Mouse (Mus musculus): ENCODE data around the gene Bcam. TPM values are rescaled to one million over a fixed set of nuclear protein-coding genes. Genes with fewer than 3 reads are reported as not detected.
"Not testable (repeated sequence)": the region's sequence is repeated elsewhere in the genome, so short reads cannot be mapped to it uniquely, and the experiment has no call there.

The Bcam gene
- polyA plus RNA-seq, 1 experiment from 2014 or later = 347 TPM

DNA sequence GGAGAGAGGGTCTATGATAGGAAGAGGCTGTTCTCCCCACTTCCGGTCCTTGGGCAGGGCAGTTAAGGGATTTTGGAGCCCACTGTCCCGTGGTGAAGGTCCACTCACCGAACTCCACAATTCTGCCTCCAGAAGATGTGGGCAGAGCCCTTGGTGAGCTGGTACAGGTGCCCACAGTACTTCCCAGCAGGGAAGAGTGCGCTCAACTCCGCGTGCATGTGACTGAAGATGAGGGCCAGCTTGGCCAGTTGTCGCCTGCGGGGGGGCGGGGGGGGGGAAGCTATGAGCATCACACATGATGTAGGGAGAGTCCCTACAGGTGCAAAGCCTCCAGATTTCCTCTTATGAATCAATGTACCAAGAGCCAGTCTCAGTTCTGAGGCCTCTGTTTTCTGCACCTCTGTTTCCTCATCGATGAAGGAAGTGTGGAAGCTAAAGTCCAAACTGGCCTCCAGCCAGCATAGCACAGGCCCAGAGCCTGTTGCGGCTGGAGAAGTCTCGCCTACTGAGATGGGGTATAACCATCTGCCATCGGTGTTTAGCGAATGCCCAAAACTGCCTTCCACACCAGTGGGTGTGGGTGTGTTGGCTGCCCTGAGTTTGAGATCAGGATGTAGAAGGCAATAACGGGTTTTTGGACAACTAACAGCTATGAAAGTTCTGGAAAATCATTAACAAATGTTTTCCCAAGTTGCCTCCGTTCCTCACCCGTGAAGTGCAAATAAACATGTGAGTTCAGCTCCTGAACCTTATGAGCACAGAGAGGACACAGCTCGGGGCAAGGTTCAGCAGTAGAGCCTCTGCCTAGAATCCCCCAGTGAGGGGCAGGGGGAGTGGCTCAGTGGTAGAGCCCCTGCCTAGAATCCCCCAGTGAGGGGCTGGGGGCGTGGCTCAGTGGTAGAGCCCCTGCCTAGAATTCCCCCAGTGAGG lies 22.1 kb upstream of the Bcam start:
- Histone ChIP-seq H3K4me1 (replicated peaks; ENCODE audit: control insufficient read depth, insufficient read depth, low read length) (peaks cover 4% of the 10 kb centered on the region; the same call in 1 of the 2 replicates), H3K9ac (ENCODE audit: low read length) (no peak overlapping the region), H3K4me2 (ENCODE audit: low read depth, low read length) (no peak overlapping the region), H3K9me3 (ENCODE audit: control insufficient read depth, low read length) (no peaks in the 10 kb centered on the region), H3K4me3 (ENCODE audit: low read length) (no peak overlapping the region), H3K27ac (ENCODE audit: low read length) (no peak overlapping the region), H3K27me3 (ENCODE audit: control insufficient read depth, insufficient read depth, low read depth, low read length) (peaks cover 17% of the 10 kb centered on the region), H3K36me3 (ENCODE audit: control insufficient read depth, insufficient read depth, low read length) (no peaks in the 10 kb centered on the region)
- ATAC-seq (ENCODE audit: low read depth) = no peak
- WGBS = 73% methylated on average over 19 of the region's 19 CpGs

DNA sequence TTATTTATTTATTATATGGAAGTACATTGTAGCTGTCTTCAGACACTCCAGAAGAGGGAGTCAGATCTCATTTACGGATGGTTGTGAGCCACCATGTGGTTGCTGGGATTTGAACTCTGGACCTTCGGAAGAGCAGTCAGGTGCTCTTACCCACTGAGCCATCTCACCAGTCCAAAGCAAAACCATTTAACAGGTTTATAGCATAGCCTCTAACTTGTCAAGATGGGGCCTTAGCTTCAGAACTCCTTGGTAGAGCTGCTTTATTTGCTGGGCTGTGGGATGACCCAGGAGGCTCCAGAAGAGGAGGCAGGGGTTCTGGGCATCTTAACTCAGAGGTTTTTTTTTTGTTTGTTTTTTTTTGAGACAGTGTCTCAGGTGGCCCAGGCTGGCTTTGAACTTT lies 20.7 kb upstream of the Bcam start:
- H3K4me2 ChIP-seq (ENCODE audit: low read depth, low read length); H3K9ac ChIP-seq (ENCODE audit: low read length); H3K27me3 ChIP-seq (ENCODE audit: control insufficient read depth, insufficient read depth, low read depth, low read length); H3K4me1 ChIP-seq (replicated peaks; ENCODE audit: control insufficient read depth, insufficient read depth, low read length); ATAC-seq (ENCODE audit: low read depth); H3K9me3 ChIP-seq (ENCODE audit: control insufficient read depth, low read length); H3K36me3 ChIP-seq (ENCODE audit: control insufficient read depth, insufficient read depth, low read length); H3K4me3 ChIP-seq (ENCODE audit: low read length); H3K27ac ChIP-seq (ENCODE audit: low read length): not testable (repeated sequence)
- WGBS = 82% methylated on average over 2 of the region's 2 CpGs

DNA sequence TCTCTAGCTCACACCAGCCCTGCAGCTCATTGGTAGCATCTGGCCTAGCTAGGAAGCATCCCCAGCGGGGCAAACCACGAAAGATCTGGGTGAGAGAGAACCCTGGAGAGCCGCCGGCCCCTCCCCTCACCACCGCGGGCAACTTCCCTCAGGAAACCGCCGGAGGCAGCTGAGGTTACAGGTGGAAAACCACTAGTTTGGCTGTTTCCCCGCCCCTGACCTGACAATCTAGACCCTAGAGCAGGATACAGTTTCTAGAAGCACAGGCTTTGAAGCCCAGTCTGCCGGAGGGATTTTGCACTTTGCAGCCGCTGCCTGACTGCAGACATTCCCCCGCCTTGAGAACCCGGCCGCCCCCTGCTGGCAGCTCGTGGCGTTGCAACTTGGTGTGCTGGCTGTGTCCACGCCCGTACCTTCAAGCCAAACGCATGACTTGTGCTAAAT lies 19.1 kb upstream of the Bcam start:
- H3K4me2 ChIP-seq (ENCODE audit: low read depth, low read length) = peak overlapping the region; percentile 66
- ATAC-seq (ENCODE audit: low read depth) = peak; percentile 59
- H3K9ac ChIP-seq (ENCODE audit: low read length) = peak overlapping the region; percentile 64
- WGBS = under 1% methylated on average over 19 of the region's 19 CpGs
- no peaks in the 10 kb centered on the region for H3K36me3 ChIP-seq (ENCODE audit: control insufficient read depth, insufficient read depth, low read length)
- H3K4me1 ChIP-seq (replicated peaks; ENCODE audit: control insufficient read depth, insufficient read depth, low read length) = peaks cover 4% of the 10 kb centered on the region; the same call in 1 of the 2 replicates
- H3K27me3 ChIP-seq (ENCODE audit: control insufficient read depth, insufficient read depth, low read depth, low read length) = 0 out of 2 replicates have a peak, but pooled peaks cover 2% of the 10 kb centered on the region
- no peaks in the 10 kb centered on the region for H3K9me3 ChIP-seq (ENCODE audit: control insufficient read depth, low read length)
- H3K27ac ChIP-seq (ENCODE audit: low read length) = peak overlapping the region; percentile 16; the same call in 1 of the 2 replicates
- peak overlapping the region; percentile 43 for H3K4me3 ChIP-seq (ENCODE audit: low read length)

DNA sequence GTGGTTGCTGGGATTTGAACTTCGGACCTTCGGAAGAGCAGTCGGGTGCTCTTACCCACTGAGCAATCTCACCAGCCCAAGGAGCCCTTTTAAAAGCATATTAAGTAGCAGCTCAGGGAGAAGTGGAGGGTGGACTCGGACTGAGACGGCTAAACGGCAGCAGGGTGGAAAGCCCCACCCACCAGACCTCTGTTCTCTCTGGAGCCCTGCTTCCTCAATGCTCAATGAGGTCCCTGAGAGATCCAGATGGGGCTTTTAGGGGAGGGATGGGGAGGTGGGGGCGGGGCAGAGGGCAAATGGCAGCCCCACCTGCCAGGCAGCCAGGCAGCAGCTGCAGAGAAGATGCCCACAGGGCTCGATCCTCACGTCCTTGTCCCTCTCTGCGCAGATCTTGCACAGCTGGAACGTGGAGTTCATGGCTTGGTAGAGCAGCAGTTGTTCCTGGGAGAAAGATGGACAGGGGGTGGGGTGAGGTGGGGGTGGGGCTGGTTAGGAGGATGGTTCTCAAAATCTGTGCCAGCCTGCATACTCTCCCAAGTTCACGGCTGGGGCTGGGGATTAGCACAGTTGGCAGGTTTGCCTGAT lies 15.2 kb upstream of the Bcam start:
- Histone ChIP-seq H3K4me2 (ENCODE audit: low read depth, low read length) (no peak overlapping the region), H3K27me3 (ENCODE audit: control insufficient read depth, insufficient read depth, low read depth, low read length) (0 out of 2 replicates have a peak, but pooled peaks cover 2% of the 10 kb centered on the region)
- no peak for ATAC-seq (ENCODE audit: low read depth)

DNA sequence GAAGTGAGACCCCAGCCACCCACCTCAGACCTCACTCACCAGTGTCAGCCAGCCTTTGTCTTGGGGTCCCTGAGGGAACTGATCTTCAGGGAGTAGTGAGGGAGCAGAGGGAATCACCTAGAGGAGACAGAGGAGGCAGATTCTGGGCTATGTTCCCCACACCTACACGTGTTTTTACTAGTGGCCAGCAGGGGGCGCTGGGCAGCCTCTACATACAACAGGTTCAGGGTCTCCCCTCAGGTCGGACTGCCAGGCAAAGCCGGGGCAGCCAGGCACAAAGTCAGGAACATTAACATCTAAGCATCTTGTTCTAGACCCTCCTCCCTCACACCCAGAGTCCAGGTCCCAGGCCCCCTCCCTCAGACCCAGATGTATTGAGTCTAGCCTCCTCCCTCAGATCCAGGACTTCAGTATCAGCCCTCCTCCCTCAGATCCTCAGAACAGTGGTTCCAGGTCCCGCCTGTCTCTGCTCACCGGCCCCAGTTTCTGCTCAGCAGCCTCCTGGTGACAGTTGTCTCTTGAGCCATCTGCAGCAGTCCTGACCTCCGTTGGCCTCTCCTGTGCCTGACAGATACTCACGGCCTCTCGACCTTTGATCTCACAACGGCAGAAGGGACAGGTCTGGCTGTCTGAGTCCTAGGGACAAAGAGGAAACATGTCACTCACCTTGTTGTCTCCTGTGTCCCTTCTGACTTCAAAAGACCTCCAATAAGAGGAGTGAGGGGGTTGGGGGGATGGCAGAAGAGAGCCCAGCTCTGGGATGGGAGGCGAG lies 14.1 kb upstream of the Bcam start:
- Histone ChIP-seq H3K27me3 (ENCODE audit: control insufficient read depth, insufficient read depth, low read depth, low read length) (no peaks in the 10 kb centered on the region), H3K4me1 (replicated peaks; ENCODE audit: control insufficient read depth, insufficient read depth, low read length) (peaks cover 3% of the 10 kb centered on the region; the same call in 1 of the 2 replicates), H3K27ac (ENCODE audit: low read length) (no peak overlapping the region), H3K9me3 (ENCODE audit: control insufficient read depth, low read length) (no peaks in the 10 kb centered on the region; the same call in 1 of the 2 replicates), H3K36me3 (ENCODE audit: control insufficient read depth, insufficient read depth, low read length) (no peaks in the 10 kb centered on the region), H3K4me2 (ENCODE audit: low read depth, low read length) (no peak overlapping the region), H3K9ac (ENCODE audit: low read length) (no peak overlapping the region), H3K4me3 (ENCODE audit: low read length) (no peak overlapping the region)
- ATAC-seq (ENCODE audit: low read depth) = peak; percentile 6; the same call in 1 of the 2 replicates
- 17% methylated on average over 11 of the region's 11 CpGs for WGBS

More for the DNA sequence above, 15.2 kb upstream of the Bcam start:
- no peak overlapping the region for H3K4me3 ChIP-seq (ENCODE audit: low read length)
- 36% methylated on average over 12 of the region's 12 CpGs for WGBS
- no peaks in the 10 kb centered on the region for H3K9me3 ChIP-seq (ENCODE audit: control insufficient read depth, low read length)
- H3K36me3 ChIP-seq (ENCODE audit: control insufficient read depth, insufficient read depth, low read length) = no peaks in the 10 kb centered on the region
- H3K9ac ChIP-seq (ENCODE audit: low read length) = no peak overlapping the region
- peaks cover 4% of the 10 kb centered on the region; the same call in 1 of the 2 replicates for H3K4me1 ChIP-seq (replicated peaks; ENCODE audit: control insufficient read depth, insufficient read depth, low read length)
- no peak overlapping the region for H3K27ac ChIP-seq (ENCODE audit: low read length)

DNA sequence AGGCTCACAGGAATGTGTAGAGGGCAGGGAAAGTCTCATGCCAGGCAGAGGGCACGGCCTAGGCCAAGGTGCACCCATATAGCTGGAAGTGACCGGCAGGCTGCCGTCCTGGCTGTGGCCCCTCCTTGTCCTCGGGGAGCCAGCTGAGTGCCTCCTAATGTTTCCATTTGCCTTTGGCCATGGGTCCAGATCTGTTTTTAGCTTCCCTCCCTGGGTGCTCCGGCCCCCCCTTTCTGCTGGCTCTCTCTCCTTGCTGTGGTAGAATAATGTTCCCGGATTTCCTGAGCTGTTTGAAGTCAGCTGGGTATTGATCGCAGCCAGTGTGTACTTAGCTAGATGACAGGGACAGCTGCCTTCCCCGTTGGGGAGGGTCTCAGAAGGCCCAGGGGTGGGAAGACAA lies 12.8 kb upstream of the Bcam start:
- H3K27me3 ChIP-seq (ENCODE audit: control insufficient read depth, insufficient read depth, low read depth, low read length) = no peaks in the 10 kb centered on the region
- 0 out of 2 replicates have a peak, but pooled peaks have one; percentile 4 for ATAC-seq (ENCODE audit: low read depth)
- H3K4me1 ChIP-seq (replicated peaks; ENCODE audit: control insufficient read depth, insufficient read depth, low read length) = peaks cover 4% of the 10 kb centered on the region; the same call in 1 of the 2 replicates
- no peak overlapping the region for H3K9ac ChIP-seq (ENCODE audit: low read length)
- WGBS = 54% methylated on average over 8 of the region's 8 CpGs
- H3K9me3 ChIP-seq (ENCODE audit: control insufficient read depth, low read length) = no peaks in the 10 kb centered on the region; the same call in 1 of the 2 replicates
- no peak overlapping the region for H3K4me2 ChIP-seq (ENCODE audit: low read depth, low read length)
- H3K36me3 ChIP-seq (ENCODE audit: control insufficient read depth, insufficient read depth, low read length) = no peaks in the 10 kb centered on the region
- H3K4me3 ChIP-seq (ENCODE audit: low read length) = no peak overlapping the region
- peak overlapping the region; percentile 47; the same call in 1 of the 2 replicates for H3K27ac ChIP-seq (ENCODE audit: low read length)

DNA sequence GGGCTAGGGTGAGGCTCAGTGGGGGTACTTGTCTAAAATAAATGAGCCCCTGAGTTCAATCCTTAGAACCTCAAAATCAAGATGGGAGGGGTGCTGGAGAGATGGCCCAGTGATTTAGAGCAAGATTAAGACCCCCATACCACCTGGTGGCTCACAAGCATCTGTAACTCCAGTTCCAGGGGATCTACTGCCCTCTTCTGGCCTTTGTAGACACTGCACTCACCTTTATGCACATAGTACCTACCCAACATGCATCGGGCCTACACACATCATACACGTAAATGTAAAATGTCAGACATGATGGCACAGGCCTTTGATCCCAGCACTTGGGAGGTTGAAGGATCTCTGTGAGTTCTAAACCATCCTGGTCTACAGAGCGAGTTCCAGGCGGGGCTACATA lies 11.8 kb upstream of the Bcam start:
- H3K9ac ChIP-seq (ENCODE audit: low read length) = no peak overlapping the region
- no peak overlapping the region for H3K4me3 ChIP-seq (ENCODE audit: low read length)
- WGBS = 90% methylated on average over 4 of the region's 4 CpGs
- peaks cover 4% of the 10 kb centered on the region; the same call in 1 of the 2 replicates for H3K4me1 ChIP-seq (replicated peaks; ENCODE audit: control insufficient read depth, insufficient read depth, low read length)
- no peaks in the 10 kb centered on the region for H3K27me3 ChIP-seq (ENCODE audit: control insufficient read depth, insufficient read depth, low read depth, low read length)
- H3K9me3 ChIP-seq (ENCODE audit: control insufficient read depth, low read length) = no peaks in the 10 kb centered on the region; the same call in 1 of the 2 replicates
- no peak overlapping the region for H3K4me2 ChIP-seq (ENCODE audit: low read depth, low read length)
- ATAC-seq (ENCODE audit: low read depth) = no peak
- H3K27ac ChIP-seq (ENCODE audit: low read length) = no peak overlapping the region
- H3K36me3 ChIP-seq (ENCODE audit: control insufficient read depth, insufficient read depth, low read length) = no peaks in the 10 kb centered on the region

DNA sequence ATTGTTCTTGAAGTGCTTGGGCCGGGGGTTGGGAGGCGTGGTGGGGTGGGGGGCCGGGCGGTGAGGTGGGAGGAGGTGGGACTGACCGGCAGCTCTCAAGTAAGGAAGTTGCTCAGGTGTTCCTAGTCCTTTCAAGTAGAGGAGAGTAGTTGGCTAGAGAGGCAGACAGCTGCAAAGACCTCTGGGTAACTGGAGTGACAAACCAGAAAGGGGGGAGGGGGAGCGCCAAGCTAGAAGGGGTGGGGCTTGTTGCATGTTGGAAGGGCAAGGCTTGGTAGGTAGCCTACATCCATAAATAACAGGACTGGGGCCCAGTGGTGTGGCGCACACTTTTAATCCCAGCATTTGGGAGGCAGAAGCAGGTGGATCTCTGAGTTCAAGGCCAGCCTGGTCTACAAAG lies 10.9 kb upstream of the Bcam start:
- Histone ChIP-seq H3K9me3 (ENCODE audit: control insufficient read depth, low read length) (no peaks in the 10 kb centered on the region; the same call in 1 of the 2 replicates), H3K27me3 (ENCODE audit: control insufficient read depth, insufficient read depth, low read depth, low read length) (no peaks in the 10 kb centered on the region), H3K4me1 (replicated peaks; ENCODE audit: control insufficient read depth, insufficient read depth, low read length) (peaks cover 4% of the 10 kb centered on the region; the same call in 1 of the 2 replicates), H3K9ac (ENCODE audit: low read length) (no peak overlapping the region), H3K27ac (ENCODE audit: low read length) (no peak overlapping the region), H3K4me3 (ENCODE audit: low read length) (no peak overlapping the region), H3K36me3 (ENCODE audit: control insufficient read depth, insufficient read depth, low read length) (no peaks in the 10 kb centered on the region), H3K4me2 (ENCODE audit: low read depth, low read length) (no peak overlapping the region)
- ATAC-seq (ENCODE audit: low read depth) = no peak
- 81% methylated on average over 7 of the region's 7 CpGs for WGBS
